Mouse (Mus musculus): ENCODE measurements around the gene Mrps31. TPM values are rescaled to one million over a fixed set of nuclear protein-coding genes. Genes with fewer than 3 reads are reported as not detected.

Gene Mrps31
- polyA plus RNA-seq (2015; fragmentation: Nextera tagmentation; extraction: Ambion mirVana): 32.8 and 33.9 TPM in 2 replicates

- Histone ChIP-seq H3K4me1 (peaks cover 19% of the 10 kb centered on the region), H3K4me3 (peak within 1 kb of the TSS; percentile 85), H3K9me3 (no peaks in the 10 kb centered on the region), H3K9ac (replicated peaks) (peak within 1 kb of the TSS; percentile 87), H3K4me2 (replicated peaks) (peak within 1 kb of the TSS; percentile 87), H3K27me3 (no peaks in the 10 kb centered on the region), H3K27ac (replicated peaks) (peak within 1 kb of the TSS; percentile 84), H3K36me3 (peaks cover 7% of the 10 kb centered on the region; the same call in 1 of the 2 replicates)
- WGBS: under 1% methylated on average over 25 of the region's 25 CpGs
- ATAC-seq (replicated peaks): peak; percentile 96
These were observed at the start of gene Mrps31 for GRCm38 (mm10) chr8:22411282-22411702. Gene Mrps31 (plus strand): TSS chr8:22411361.

DNA sequence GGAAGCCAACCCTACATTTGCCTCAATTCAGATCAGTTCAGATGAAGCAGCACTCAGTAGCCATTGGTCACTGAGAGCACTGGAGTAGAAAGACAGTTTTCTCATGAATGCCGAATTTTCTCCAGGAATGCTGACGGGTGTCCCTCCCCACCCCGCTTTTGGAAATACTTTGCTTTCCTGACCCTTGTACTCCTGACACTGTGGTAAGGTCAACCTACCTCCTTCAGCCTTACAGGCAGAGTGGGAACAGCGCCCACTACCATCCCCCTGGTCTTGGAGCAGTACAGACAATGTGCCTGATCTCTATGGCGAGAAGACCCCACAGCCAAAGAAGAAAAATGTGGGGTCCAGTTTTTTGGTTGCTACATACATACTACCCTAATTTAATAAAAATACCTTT is 34.9 kb upstream of the Mrps31 start:
- H3K9ac ChIP-seq (replicated peaks): no peak overlapping the region
- H3K36me3 ChIP-seq: peaks cover 5% of the 10 kb centered on the region
- no peak overlapping the region for H3K4me2 ChIP-seq (replicated peaks)
- no peaks in the 10 kb centered on the region for H3K4me1 ChIP-seq
- no peak overlapping the region for H3K27ac ChIP-seq (replicated peaks)
- no peak overlapping the region for H3K4me3 ChIP-seq
- ATAC-seq (replicated peaks): no peak
- WGBS: 92% methylated on average over 5 of the region's 5 CpGs
- no peaks in the 10 kb centered on the region for H3K9me3 ChIP-seq
- H3K27me3 ChIP-seq: no peaks in the 10 kb centered on the region

DNA sequence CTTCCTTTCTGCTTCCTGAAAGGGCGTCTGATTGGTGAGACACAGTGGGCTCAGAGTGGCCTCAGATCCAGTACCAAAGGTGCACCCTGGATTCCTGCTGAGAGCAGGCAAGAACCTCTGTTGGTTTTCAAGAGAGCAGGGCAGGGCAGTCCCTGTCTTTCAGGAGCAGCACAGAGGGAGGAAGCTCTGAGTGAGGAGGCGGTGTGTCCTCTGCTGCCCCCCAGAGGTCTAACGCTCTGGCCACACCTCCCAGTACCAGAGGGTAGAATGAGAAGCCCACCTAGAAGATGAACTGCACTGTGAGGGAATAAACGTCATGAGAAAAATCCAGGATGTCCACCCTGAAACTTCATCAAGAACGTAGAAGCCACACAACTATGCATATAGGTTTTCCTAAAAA is 34.3 kb upstream of the Mrps31 start:
- Histone ChIP-seq H3K36me3 (peaks cover 9% of the 10 kb centered on the region), H3K27me3 (no peaks in the 10 kb centered on the region), H3K4me1 (no peaks in the 10 kb centered on the region), H3K4me2 (replicated peaks) (no peak overlapping the region), H3K4me3 (no peak overlapping the region), H3K27ac (replicated peaks) (no peak overlapping the region), H3K9ac (replicated peaks) (no peak overlapping the region), H3K9me3 (no peaks in the 10 kb centered on the region)
- WGBS: 47% methylated on average over 5 of the region's 5 CpGs
- peak; percentile 61; the same call in 1 of the 2 replicates for ATAC-seq (replicated peaks)

DNA sequence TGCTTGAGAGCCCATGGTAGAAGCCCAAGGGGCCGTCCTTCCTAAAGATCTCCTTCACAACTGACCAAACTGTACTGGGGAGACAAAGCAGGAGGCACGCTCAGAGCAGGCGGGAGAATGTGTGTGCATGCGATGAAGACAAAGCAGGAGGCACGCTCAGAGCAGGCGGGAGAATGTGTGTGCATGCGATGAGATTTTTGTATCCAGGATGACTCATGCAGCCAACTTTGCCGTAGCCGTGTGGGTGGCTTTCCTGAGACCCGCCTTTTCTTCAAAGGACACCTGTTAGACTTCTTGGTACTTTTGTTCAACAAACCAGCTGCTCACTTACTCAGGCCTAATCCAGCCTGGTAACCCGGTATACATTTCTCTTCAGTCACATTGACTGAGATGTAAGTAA is 30.2 kb upstream of the Mrps31 start:
- H3K27ac ChIP-seq (replicated peaks): no peak overlapping the region
- ATAC-seq (replicated peaks): no peak

GRCm38 (mm10) chr8:22382824-22383595 is 28.2 kb upstream of the Mrps31 start:
- no peaks in the 10 kb centered on the region for H3K4me1 ChIP-seq
- no peak overlapping the region for H3K27ac ChIP-seq (replicated peaks)
- ATAC-seq (replicated peaks): no peak
- no peaks in the 10 kb centered on the region for H3K9me3 ChIP-seq
- 79% methylated on average over 19 of the region's 19 CpGs for WGBS
- H3K27me3 ChIP-seq: no peaks in the 10 kb centered on the region
- H3K4me2 ChIP-seq (replicated peaks): no peak overlapping the region
- H3K4me3 ChIP-seq: no peak overlapping the region
- peaks cover 9% of the 10 kb centered on the region for H3K36me3 ChIP-seq
- H3K9ac ChIP-seq (replicated peaks): no peak overlapping the region

More for the DNA sequence above, 30.2 kb upstream of the Mrps31 start:
- Histone ChIP-seq H3K4me3 (no peak overlapping the region), H3K4me2 (replicated peaks) (no peak overlapping the region), H3K4me1 (no peaks in the 10 kb centered on the region), H3K36me3 (peaks cover 9% of the 10 kb centered on the region), H3K9me3 (no peaks in the 10 kb centered on the region), H3K9ac (replicated peaks) (no peak overlapping the region), H3K27me3 (no peaks in the 10 kb centered on the region)
- WGBS: 91% methylated on average over 11 of the region's 11 CpGs

DNA sequence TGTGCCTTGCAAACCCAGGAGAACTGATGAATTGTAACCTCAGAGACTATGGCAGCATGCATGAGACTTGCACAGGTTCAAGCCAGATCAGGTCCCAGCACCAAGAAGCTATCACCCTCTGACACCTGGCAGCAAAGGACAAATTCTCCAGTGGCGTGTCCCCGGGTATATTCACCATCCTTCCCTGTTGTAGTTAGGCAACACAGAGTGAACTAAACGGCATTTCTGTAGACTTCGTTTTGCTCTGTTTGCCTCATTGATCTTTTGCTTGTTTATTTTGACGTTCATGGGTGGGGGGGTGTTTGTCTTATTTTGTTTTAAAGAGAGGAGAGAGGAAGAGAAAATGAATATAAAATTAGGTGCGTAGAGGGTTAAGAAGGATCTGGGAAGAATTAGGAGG is 26.0 kb upstream of the Mrps31 start:
- no peak overlapping the region for H3K4me3 ChIP-seq
- H3K36me3 ChIP-seq: peaks cover 9% of the 10 kb centered on the region
- no peak overlapping the region for H3K27ac ChIP-seq (replicated peaks)
- WGBS: 92% methylated on average over 6 of the region's 6 CpGs
- H3K9ac ChIP-seq (replicated peaks): no peak overlapping the region
- no peak for ATAC-seq (replicated peaks)
- H3K4me1 ChIP-seq: no peaks in the 10 kb centered on the region
- H3K9me3 ChIP-seq: no peaks in the 10 kb centered on the region
- no peak overlapping the region for H3K4me2 ChIP-seq (replicated peaks)
- no peaks in the 10 kb centered on the region for H3K27me3 ChIP-seq

DNA sequence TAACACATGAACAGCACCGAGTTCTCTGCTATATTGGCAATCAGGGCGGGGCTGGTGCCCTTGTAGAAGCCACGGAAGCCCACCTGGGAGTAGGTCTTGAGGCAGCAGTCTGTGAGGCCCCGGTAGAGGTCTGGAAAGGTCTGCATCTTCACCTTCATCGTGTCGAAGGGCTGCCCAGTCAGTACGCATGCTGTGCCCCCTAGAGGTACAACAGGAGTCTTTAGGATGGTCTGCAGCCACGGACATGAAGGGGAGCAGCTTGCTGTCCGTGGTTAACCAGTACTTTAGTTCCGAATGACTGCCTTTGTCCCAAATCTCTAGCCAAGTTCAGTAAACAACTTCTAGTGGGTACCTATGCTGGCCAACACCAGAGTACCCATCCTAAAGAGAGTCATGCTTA is 21.3 kb upstream of the Mrps31 start:
- H3K27me3 ChIP-seq: no peaks in the 10 kb centered on the region
- no peaks in the 10 kb centered on the region for H3K4me1 ChIP-seq
- H3K4me3 ChIP-seq: no peak overlapping the region
- no peak for ATAC-seq (replicated peaks)
- 81% methylated on average over 10 of the region's 10 CpGs for WGBS
- H3K4me2 ChIP-seq (replicated peaks): no peak overlapping the region
- no peak overlapping the region for H3K27ac ChIP-seq (replicated peaks)
- H3K9ac ChIP-seq (replicated peaks): no peak overlapping the region
- H3K9me3 ChIP-seq: no peaks in the 10 kb centered on the region
- H3K36me3 ChIP-seq: no peaks in the 10 kb centered on the region

GRCm38 (mm10) chr8:22390766-22391463 is 20.2 kb upstream of the Mrps31 start:
- Histone ChIP-seq H3K9ac (replicated peaks) (no peak overlapping the region), H3K4me3 (no peak overlapping the region)
- 94% methylated on average over 8 of the region's 8 CpGs for WGBS

GRCm38 (mm10) chr8:22394471-22394870 is 16.7 kb upstream of the Mrps31 start:
- H3K4me1 ChIP-seq: peaks cover 14% of the 10 kb centered on the region
- H3K36me3 ChIP-seq: no peaks in the 10 kb centered on the region
- WGBS: 93% methylated on average over 4 of the region's 4 CpGs
- H3K9ac ChIP-seq (replicated peaks): no peak overlapping the region
- no peaks in the 10 kb centered on the region for H3K9me3 ChIP-seq
- no peak overlapping the region for H3K27ac ChIP-seq (replicated peaks)
- no peak overlapping the region for H3K4me3 ChIP-seq
- no peak for ATAC-seq (replicated peaks)
- no peak overlapping the region for H3K4me2 ChIP-seq (replicated peaks)
- no peaks in the 10 kb centered on the region for H3K27me3 ChIP-seq

More at GRCm38 (mm10) chr8:22390766-22391463, 20.2 kb upstream of the Mrps31 start:
- Histone ChIP-seq H3K4me2 (replicated peaks) (no peak overlapping the region), H3K36me3 (no peaks in the 10 kb centered on the region), H3K27ac (replicated peaks) (no peak overlapping the region), H3K4me1 (no peaks in the 10 kb centered on the region), H3K27me3 (no peaks in the 10 kb centered on the region), H3K9me3 (no peaks in the 10 kb centered on the region)
- ATAC-seq (replicated peaks): no peak

DNA sequence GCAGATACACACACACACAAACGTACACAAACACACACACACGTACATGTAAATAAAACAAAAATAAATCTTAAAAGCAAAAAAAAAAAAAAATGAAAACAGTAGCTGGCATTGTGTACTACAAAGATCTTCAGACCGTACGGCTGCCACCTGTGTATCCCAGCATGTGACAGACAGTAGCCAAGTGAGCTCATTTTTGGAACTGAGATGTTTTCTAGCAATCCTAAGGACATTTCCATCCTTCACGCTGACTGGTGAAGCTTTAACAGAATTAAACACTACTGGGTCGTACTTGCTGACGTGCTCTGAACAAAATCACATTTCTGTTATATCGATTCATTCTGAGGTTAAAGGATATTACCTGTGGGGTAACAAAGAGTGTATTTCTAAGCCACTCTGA is 15.9 kb upstream of the Mrps31 start:
- Histone ChIP-seq H3K27me3 (no peaks in the 10 kb centered on the region), H3K9ac (replicated peaks) (no peak overlapping the region), H3K4me2 (replicated peaks) (no peak overlapping the region), H3K9me3 (no peaks in the 10 kb centered on the region), H3K36me3 (no peaks in the 10 kb centered on the region), H3K4me3 (no peak overlapping the region), H3K4me1 (peaks cover 14% of the 10 kb centered on the region), H3K27ac (replicated peaks) (no peak overlapping the region)
- ATAC-seq (replicated peaks): no peak
- 97% methylated on average over 8 of the region's 8 CpGs for WGBS

DNA sequence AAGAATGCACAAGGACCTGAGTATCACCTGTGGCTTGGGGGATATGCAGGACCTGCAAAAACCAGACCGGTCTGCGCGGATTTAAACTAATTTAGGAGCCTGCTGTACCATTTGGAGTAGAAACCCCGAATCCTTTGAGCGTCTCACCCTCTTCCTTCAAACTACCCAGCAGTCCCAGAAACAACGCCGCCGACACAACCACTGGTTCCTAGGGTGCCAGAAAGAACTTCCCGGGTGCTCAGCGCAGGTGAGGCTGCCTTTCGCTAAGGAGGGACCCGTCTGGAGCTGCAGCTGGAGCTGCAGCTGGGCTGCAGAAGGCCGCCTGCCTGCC is 13.4 kb upstream of the Mrps31 start:
- 2% methylated on average over 13 of the region's 13 CpGs for WGBS

DNA sequence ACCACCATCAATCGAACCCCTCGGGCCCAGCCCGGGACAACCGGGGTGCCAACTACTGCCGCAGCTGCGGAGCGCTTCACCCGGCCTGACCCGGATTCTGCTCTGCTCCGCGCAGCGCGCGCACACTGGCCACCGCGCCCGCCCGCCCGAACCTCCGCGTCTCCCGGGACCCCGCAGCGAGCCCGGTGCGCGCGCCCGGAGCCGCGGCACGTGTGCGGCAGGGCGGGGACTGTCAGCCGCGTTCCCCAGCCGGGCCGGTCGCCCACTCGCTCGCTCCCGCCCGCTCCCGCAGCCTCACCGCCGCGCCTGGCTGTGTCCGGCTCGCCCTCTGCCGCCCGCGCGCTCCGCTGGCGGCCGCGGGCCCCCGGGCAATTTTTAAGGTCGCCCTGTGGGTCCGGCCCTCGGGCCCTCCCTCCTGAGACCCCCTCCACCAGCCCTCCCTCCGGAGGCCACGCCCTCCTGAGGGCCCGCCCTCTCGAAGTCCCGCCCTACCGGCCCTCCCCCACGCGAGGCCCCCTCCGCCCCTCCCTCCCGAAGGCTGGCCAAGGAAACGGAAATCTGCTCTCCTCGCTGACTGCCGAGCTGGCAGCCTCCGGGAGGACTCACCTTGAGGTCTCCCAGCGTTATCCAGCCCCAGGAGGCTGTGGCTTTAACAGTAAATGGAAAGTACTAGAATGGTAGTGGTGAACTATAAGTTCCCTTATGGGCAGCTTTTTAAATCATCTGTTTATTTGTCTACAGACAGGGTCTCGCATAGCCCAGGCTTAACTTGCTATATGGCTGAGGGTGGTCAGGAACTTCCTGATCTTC is 12.8 kb upstream of the Mrps31 start, which contains the start of gene Slc25a15:
TSS of gene Slc25a15 (minus strand) at position 456 of the 810 bp plus-strand sequence.
- H3K36me3 ChIP-seq: no peaks in the 10 kb centered on the region
- H3K4me2 ChIP-seq (replicated peaks): peak within 1 kb of the TSS; percentile 64
- ATAC-seq (replicated peaks): peak; percentile 93
- no peaks in the 10 kb centered on the region for H3K27me3 ChIP-seq
- under 1% methylated on average over 70 of the region's 77 CpGs for WGBS
- peak within 1 kb of the TSS; percentile 69 for H3K4me3 ChIP-seq
- peak within 1 kb of the TSS; percentile 79 for H3K9ac ChIP-seq (replicated peaks)
- no peaks in the 10 kb centered on the region for H3K9me3 ChIP-seq
- peaks cover 14% of the 10 kb centered on the region for H3K4me1 ChIP-seq
- H3K27ac ChIP-seq (replicated peaks): peak within 1 kb of the TSS; percentile 75

More for the DNA sequence above, 13.4 kb upstream of the Mrps31 start:
- Histone ChIP-seq H3K9ac (replicated peaks) (peak overlapping the region; percentile 79), H3K4me1 (peaks cover 14% of the 10 kb centered on the region), H3K27me3 (no peaks in the 10 kb centered on the region), H3K27ac (replicated peaks) (peak overlapping the region; percentile 75), H3K4me3 (peak overlapping the region; percentile 69), H3K36me3 (no peaks in the 10 kb centered on the region), H3K4me2 (replicated peaks) (peak overlapping the region; percentile 64), H3K9me3 (no peaks in the 10 kb centered on the region)
- no peak for ATAC-seq (replicated peaks)
